Mouse (Mus musculus): ENCODE data around the gene Mmp11.

- TF ChIP-seq CTCF (IDR thresholded peaks at IDR 0.05; ENCODE audit: borderline replicate concordance, control insufficient read depth, extremely low read depth, insufficient read depth, low read length, poor library complexity) (no peak), POLR2A (IDR thresholded peaks at IDR 0.05; ENCODE audit: control insufficient read depth, extremely low read depth, insufficient read depth, low read length, poor library complexity) (no peak)
Measured at GRCm38 (mm10) chr10:75937851-75938643, 1.8 kb upstream of the Mmp11 start.
